Comparison of ENCODE assay signal across 1 mouse cellular context in the genomic region with DNA sequence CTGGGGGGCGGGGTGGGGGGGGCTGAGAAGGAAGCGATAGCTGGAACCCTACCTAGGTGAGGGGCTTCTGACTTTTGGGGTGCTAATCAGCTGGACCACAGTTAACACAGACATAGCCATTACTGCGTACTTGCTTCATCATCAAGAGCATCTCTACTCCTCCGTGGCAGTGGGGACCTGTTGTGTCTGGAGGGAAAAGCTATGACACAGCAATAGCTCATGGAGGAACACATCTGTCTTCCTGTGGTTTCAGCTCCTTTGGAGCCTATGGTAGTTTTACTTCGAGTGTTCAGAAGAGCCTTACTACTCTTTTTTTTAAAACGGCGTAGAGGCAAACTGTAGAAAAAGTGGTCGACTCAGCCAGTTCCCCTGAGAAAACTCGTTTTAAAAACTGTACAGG.
TF ChIP-seq lines count a peak whose summit lies in the region.

No protein-coding gene starts in this region.

TF ChIP-seq in CH12.LX, 34 proteins besides CTCF, POLR2A, EP300 and RAD21 (continued from another document):
- TF ChIP-seq ZMIZ1 (IDR thresholded peaks at IDR 0.05; ENCODE audit: low read depth, low read length) (no peak), MYC (IDR thresholded peaks at IDR 0.05; ENCODE audit: low read depth, low read length) (no peak), JUN (IDR thresholded peaks at IDR 0.05; ENCODE audit: insufficient read depth, low read depth, low read length) (no peak), TBP (conservative IDR thresholded peaks at IDR 0.05; ENCODE audit: low read depth, low read length) (no peak), E2F4 (IDR thresholded peaks at IDR 0.05; ENCODE audit: insufficient replicate concordance, low read depth, low read length) (no peak), PAX5 (IDR thresholded peaks at IDR 0.05; ENCODE audit: low read length) (no peak), CHD1 (IDR thresholded peaks at IDR 0.05; ENCODE audit: low read depth, low read length) (no peak), USF1 (IDR thresholded peaks at IDR 0.05; ENCODE audit: low read depth, low read length) (no peak), POLR2AphosphoS2 (IDR thresholded peaks at IDR 0.05; ENCODE audit: low read depth, low read length) (no peak), ZC3H11A (IDR thresholded peaks at IDR 0.05; ENCODE audit: low read depth, low read length) (no peak), MEF2A (IDR thresholded peaks at IDR 0.05; ENCODE audit: borderline replicate concordance, low read depth, low read length) (no peak), BHLHE40 (IDR thresholded peaks at IDR 0.05; ENCODE audit: low read depth, low read length) (no peak), CHD2 (IDR thresholded peaks at IDR 0.05; ENCODE audit: low read length) (no peak), ZNF384 (IDR thresholded peaks at IDR 0.05; ENCODE audit: low read depth, low read length) (no peak)
